Mouse (Mus musculus): ENCODE results near the gene Ube2d1.
A peak's percentile ranks its signal among the peaks of the same experiment; 100 is the strongest.

DNA sequence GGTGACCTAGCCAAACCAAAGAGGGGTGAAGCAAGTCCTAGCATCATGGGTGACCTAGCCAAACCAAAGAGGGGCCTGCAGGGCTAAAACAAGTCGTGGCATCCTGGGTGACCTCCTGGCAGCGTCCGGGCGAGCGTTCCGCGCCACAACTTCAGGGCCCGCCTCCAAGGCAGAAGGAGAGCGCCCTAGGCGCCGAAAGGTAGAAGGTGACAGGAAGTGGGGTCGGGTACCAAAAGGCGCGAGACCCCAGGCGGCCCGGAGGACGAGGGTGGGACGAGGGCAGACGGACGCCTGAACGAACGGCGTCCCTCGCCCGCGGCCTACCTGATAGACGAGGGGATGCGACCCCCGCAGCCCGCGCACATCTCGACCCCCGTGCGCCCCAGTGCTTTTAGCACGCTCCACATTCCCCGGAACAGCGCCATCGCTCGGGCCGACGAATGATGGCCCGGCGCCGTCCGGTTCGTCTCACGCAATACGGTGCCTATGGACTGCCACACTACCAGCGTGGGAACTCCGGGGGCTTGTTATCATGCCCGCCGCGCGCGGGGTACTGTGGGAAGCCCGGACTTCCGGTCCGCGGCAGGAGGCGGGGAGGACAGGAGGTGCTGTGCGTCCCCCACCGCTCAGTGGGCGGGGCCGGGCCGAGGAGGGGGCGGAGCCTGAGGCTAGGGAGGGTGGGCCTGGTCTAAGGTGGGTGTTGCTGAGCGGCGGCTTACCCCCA lies 47.4 kb downstream of the Ube2d1 start:
- TF ChIP-seq CTCF (IDR thresholded peaks at IDR 0.05; ENCODE audit: control insufficient read depth, insufficient read depth, insufficient replicate concordance, low read depth, low read length): no peak
- peak; percentile 87 for TF ChIP-seq POLR2A (IDR thresholded peaks at IDR 0.05; ENCODE audit: control insufficient read depth, low read depth, low read length)
